Mouse (Mus musculus): Measurements from ENCODE around the gene Ttc36. TPM values are rescaled to one million over a fixed set of nuclear protein-coding genes. Genes with fewer than 3 reads are reported as not detected.

Gene Ttc36
- 31.8 and 33.9 TPM in 2 replicates for polyA plus RNA-seq (2015; fragmentation: Nextera tagmentation; extraction: Ambion mirVana)

- ATAC-seq (ENCODE audit: low read depth): peak; percentile 30; the same call in 1 of the 2 replicates
- 57% methylated on average over 4 of the region's 4 CpGs for WGBS (ENCODE audit: insufficient replicate concordance)
- Histone ChIP-seq H3K4me1 (replicated peaks) (peaks cover 34% of the 10 kb centered on the region), H3K9ac (no peak within 1 kb of the TSS), H3K9me3 (replicated peaks) (no peaks in the 10 kb centered on the region), H3K27me3 (peaks cover 40% of the 10 kb centered on the region), H3K36me3 (peaks cover 33% of the 10 kb centered on the region), H3K4me3 (replicated peaks) (peak within 1 kb of the TSS; percentile 31), H3K27ac (peak within 1 kb of the TSS; percentile 47), H3K4me2 (peak within 1 kb of the TSS; percentile 46)
- DNase-seq: no peak
Measured at GRCm38 (mm10) chr9:44802808-44803450, at the start of gene Ttc36. TSS of gene Ttc36 (minus strand) at chr9:44803072.

DNA sequence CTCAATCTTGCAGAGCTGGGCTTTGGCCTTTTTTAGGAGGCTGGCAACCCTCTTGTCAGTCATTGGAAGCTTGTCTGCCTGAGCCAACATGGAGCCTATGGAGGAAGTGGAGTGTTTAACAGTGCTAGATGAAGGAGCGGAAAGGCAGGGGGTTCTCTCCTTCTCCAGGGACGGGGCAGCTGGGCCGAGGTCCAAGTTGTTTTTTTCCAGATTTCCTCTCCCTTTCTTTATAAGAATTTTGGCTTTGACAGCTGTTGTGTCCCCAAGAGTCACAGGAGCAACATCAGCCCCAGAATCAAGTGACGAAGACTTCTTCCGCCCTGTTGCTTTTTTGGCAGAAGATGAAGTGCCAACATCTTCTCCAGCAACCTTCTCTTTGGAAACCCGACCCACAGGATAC lies 44.6 kb upstream of the Ttc36 start:
- 91% methylated on average over 6 of the region's 6 CpGs for WGBS (ENCODE audit: insufficient replicate concordance)

GRCm38 (mm10) chr9:44841241-44841640 lies 38.4 kb upstream of the Ttc36 start:
- Histone ChIP-seq H3K27ac (no peak overlapping the region), H3K4me3 (replicated peaks) (no peak overlapping the region), H3K9ac (no peak overlapping the region), H3K27me3 (no peaks in the 10 kb centered on the region), H3K4me2 (no peak overlapping the region), H3K9me3 (replicated peaks) (no peaks in the 10 kb centered on the region), H3K36me3 (peaks cover 81% of the 10 kb centered on the region), H3K4me1 (replicated peaks) (no peaks in the 10 kb centered on the region)
- WGBS (ENCODE audit: insufficient replicate concordance): 78% methylated on average over 10 of the region's 10 CpGs
- DNase-seq (no peak), ATAC-seq (ENCODE audit: low read depth) (no peak)

More for the DNA sequence above, 44.6 kb upstream of the Ttc36 start:
- Histone ChIP-seq H3K27ac (no peak overlapping the region), H3K9ac (no peak overlapping the region), H3K36me3 (peaks cover 77% of the 10 kb centered on the region), H3K4me3 (replicated peaks) (no peak overlapping the region), H3K9me3 (replicated peaks) (no peaks in the 10 kb centered on the region), H3K4me1 (replicated peaks) (no peaks in the 10 kb centered on the region), H3K4me2 (no peak overlapping the region), H3K27me3 (no peaks in the 10 kb centered on the region)
- no peak for ATAC-seq (ENCODE audit: low read depth)
- no peak for DNase-seq

DNA sequence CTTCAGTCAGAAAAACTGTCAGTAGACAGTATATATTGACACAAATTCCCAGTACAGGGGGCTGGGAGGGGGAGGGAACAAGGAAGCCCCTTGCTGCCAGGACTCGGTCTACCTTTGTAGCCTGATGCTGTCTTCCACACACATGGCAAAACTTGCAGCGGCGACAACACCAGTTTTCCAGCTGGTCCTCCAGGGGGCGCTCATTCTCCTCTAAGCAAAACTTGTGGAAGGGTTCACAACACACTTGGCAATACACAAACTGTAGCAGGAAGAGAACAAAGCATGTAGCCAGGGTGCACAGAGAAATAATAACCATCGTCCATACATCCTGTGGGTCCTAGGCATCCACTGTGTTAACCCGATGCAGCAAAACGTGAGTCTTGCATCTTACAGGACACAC lies 33.6 kb upstream of the Ttc36 start:
- no peak overlapping the region for H3K27ac ChIP-seq
- DNase-seq: peak; percentile 54
- 50% methylated on average over 7 of the region's 7 CpGs for WGBS (ENCODE audit: insufficient replicate concordance)
- peaks cover 80% of the 10 kb centered on the region for H3K36me3 ChIP-seq
- no peak overlapping the region for H3K4me2 ChIP-seq
- no peak for ATAC-seq (ENCODE audit: low read depth)
- no peaks in the 10 kb centered on the region for H3K9me3 ChIP-seq (replicated peaks)
- H3K4me1 ChIP-seq (replicated peaks): no peaks in the 10 kb centered on the region
- no peaks in the 10 kb centered on the region for H3K27me3 ChIP-seq
- H3K4me3 ChIP-seq (replicated peaks): no peak overlapping the region
- H3K9ac ChIP-seq: no peak overlapping the region

GRCm38 (mm10) chr9:44832356-44832755 lies 29.5 kb upstream of the Ttc36 start:
- no peaks in the 10 kb centered on the region for H3K27me3 ChIP-seq
- 86% methylated on average over 4 of the region's 4 CpGs for WGBS (ENCODE audit: insufficient replicate concordance)
- no peaks in the 10 kb centered on the region for H3K9me3 ChIP-seq (replicated peaks)
- DNase-seq (no peak), ATAC-seq (ENCODE audit: low read depth) (no peak)
- no peak overlapping the region for H3K4me3 ChIP-seq (replicated peaks)
- no peak overlapping the region for H3K27ac ChIP-seq
- H3K9ac ChIP-seq: no peak overlapping the region
- no peak overlapping the region for H3K4me2 ChIP-seq
- no peaks in the 10 kb centered on the region for H3K4me1 ChIP-seq (replicated peaks)
- peaks cover 85% of the 10 kb centered on the region for H3K36me3 ChIP-seq

- ATAC-seq (ENCODE audit: low read depth): no peak
- no peaks in the 10 kb centered on the region for H3K4me1 ChIP-seq (replicated peaks)
- WGBS (ENCODE audit: insufficient replicate concordance): 73% methylated on average over 2 of the region's 2 CpGs
- no peaks in the 10 kb centered on the region for H3K27me3 ChIP-seq
- no peak overlapping the region for H3K27ac ChIP-seq
- no peaks in the 10 kb centered on the region for H3K9me3 ChIP-seq (replicated peaks)
- no peak overlapping the region for H3K9ac ChIP-seq
- DNase-seq: no peak
- peaks cover 89% of the 10 kb centered on the region for H3K36me3 ChIP-seq
- H3K4me2 ChIP-seq: no peak overlapping the region
- H3K4me3 ChIP-seq (replicated peaks): no peak overlapping the region
Measured at GRCm38 (mm10) chr9:44830506-44830905, 27.6 kb upstream of the Ttc36 start.

DNA sequence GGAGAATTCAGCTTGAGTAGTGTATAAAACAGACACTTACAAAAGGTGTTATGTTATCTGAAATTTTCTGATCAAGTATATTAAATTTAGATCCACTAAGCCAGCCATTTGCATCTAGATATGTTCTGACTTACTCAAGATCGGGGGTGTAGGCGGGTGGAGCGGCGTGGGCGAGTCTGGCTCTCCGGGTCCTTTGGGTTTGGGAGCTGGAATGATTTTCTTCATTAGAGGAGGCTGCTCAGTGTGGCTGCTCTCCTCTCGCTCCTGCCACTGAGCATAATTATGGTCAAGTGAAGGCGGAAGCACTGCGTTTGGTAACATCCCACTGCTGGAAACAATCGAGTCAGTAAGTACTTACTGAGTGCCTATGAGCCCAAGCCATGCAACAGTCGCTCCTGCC lies 26.1 kb upstream of the Ttc36 start:
- Histone ChIP-seq H3K4me2 (no peak overlapping the region), H3K9ac (no peak overlapping the region), H3K27ac (no peak overlapping the region), H3K9me3 (replicated peaks) (no peaks in the 10 kb centered on the region), H3K4me1 (replicated peaks) (no peaks in the 10 kb centered on the region), H3K4me3 (replicated peaks) (no peak overlapping the region), H3K27me3 (no peaks in the 10 kb centered on the region), H3K36me3 (peaks cover 89% of the 10 kb centered on the region)
- ATAC-seq (ENCODE audit: low read depth) (no peak), DNase-seq (no peak)
- 88% methylated on average over 11 of the region's 11 CpGs for WGBS (ENCODE audit: insufficient replicate concordance)

DNA sequence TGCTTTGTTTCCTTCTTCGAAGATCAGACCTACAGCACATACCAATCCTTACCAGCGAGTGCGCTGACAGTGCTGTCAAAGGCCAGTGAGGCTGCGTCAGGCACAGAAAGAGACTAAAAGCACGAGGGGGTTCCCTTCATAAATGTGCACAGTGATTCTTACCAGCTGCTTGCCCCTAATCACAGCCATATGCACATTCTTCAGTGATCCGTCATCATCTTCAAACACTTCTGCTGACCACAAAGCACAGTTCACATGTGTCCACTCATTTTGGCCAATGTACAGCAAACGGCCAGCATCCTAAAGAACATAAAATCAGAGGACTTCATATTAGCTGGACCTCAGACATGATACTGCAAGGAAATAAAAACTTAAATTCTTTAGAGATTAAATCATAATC lies 23.8 kb upstream of the Ttc36 start:
- Histone ChIP-seq H3K9ac (no peak overlapping the region), H3K9me3 (replicated peaks) (no peaks in the 10 kb centered on the region), H3K4me2 (no peak overlapping the region), H3K4me1 (replicated peaks) (no peaks in the 10 kb centered on the region), H3K27me3 (no peaks in the 10 kb centered on the region), H3K36me3 (peaks cover 90% of the 10 kb centered on the region), H3K4me3 (replicated peaks) (no peak overlapping the region), H3K27ac (no peak overlapping the region)
- no peak for ATAC-seq (ENCODE audit: low read depth)
- DNase-seq: no peak
- 88% methylated on average over 7 of the region's 7 CpGs for WGBS (ENCODE audit: insufficient replicate concordance)

- no peak overlapping the region for H3K27ac ChIP-seq
- no peak overlapping the region for H3K4me2 ChIP-seq
- no peaks in the 10 kb centered on the region for H3K9me3 ChIP-seq (replicated peaks)
- H3K27me3 ChIP-seq: no peaks in the 10 kb centered on the region
- no peak overlapping the region for H3K9ac ChIP-seq
- WGBS (ENCODE audit: insufficient replicate concordance): 85% methylated on average over 15 of the region's 15 CpGs
- DNase-seq: no peak
- H3K36me3 ChIP-seq: peaks cover 99% of the 10 kb centered on the region
- ATAC-seq (ENCODE audit: low read depth): no peak
- no peaks in the 10 kb centered on the region for H3K4me1 ChIP-seq (replicated peaks)
- H3K4me3 ChIP-seq (replicated peaks): no peak overlapping the region
Measured at GRCm38 (mm10) chr9:44819920-44820827, 17.3 kb upstream of the Ttc36 start.

- Histone ChIP-seq H3K4me2 (no peak overlapping the region), H3K9ac (no peak overlapping the region), H3K27me3 (no peaks in the 10 kb centered on the region), H3K4me3 (replicated peaks) (no peak overlapping the region), H3K4me1 (replicated peaks) (no peaks in the 10 kb centered on the region), H3K9me3 (replicated peaks) (no peaks in the 10 kb centered on the region), H3K27ac (no peak overlapping the region), H3K36me3 (peaks cover 99% of the 10 kb centered on the region)
- ATAC-seq (ENCODE audit: low read depth): no peak
- no peak for DNase-seq
- WGBS (ENCODE audit: insufficient replicate concordance): 69% methylated on average over 5 of the region's 5 CpGs
Measured at GRCm38 (mm10) chr9:44817522-44817921, 14.7 kb upstream of the Ttc36 start.

DNA sequence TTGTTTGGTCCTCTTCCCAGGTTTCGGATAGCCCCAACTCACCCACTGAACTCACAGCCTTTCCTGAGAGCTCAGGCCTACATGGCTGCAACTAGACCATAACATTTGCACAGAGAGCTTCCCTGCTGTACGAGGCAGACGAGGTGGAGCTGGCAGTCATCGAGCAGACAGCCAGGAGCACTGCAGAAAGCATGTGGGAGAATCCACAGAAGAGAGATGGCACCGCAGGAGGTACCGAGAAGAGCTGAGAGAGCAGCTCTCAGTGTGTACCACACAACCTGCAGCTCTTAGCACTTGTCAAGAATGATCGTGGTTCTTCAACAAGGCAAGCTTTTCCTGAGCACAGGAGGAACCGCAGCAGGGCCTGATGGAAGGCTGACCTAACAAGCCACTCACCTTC lies 11.3 kb upstream of the Ttc36 start:
- Histone ChIP-seq H3K4me2 (no peak overlapping the region), H3K9me3 (replicated peaks) (no peaks in the 10 kb centered on the region), H3K9ac (no peak overlapping the region), H3K36me3 (peaks cover 97% of the 10 kb centered on the region), H3K27me3 (no peaks in the 10 kb centered on the region), H3K4me3 (replicated peaks) (no peak overlapping the region), H3K4me1 (replicated peaks) (no peaks in the 10 kb centered on the region), H3K27ac (no peak overlapping the region)
- DNase-seq (no peak), ATAC-seq (ENCODE audit: low read depth) (no peak)
- WGBS (ENCODE audit: insufficient replicate concordance): 82% methylated on average over 8 of the region's 8 CpGs

Data from liver, embryonic 13.5 days (tissue).